Mouse (Mus musculus): ENCODE results near the gene Limk1.

The Limk1 gene

DNA sequence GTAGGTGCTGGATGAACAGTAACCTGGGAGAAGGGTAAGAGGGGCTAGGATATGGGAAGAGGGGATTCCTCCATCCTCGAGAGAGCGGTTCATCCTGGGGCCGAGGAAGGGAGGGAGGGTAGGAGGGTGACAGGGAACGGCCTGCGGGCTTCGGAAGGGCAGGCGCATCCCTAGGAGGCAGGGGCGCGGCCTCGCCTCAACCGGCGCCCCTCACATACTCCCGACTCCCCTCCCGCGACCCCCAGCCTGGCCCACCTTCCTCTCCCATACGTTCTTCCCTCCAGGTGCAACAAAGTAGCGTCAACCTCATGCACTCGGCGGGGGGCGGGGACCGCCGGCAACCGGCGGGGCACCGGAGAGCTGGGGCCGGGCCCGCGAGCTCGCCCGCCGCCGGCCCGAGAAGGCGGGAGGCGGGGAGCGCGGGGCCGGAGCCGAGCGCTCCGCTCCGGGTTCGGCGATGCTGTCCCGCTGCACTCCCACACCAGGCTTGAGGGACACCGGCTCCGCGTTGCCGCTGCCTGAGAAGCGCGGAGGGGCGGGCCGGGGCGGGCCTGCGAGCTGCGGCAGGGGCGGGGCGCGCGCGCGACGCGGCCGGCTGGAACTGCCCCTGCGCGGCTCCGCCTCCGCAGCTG, at the start of gene Limk1:
TSS of gene Limk1 (minus strand) at position 513 of the 632 bp plus-strand sequence.
- in situ Hi-C loops (cut with MboI, MseI), result loop anchor here (5.0 to 10.0 kb wide), 2 partner anchors 53 to 494 kb away; partner anchors contain the start of gene Eif4h

- in situ Hi-C loops (cut with MboI, MseI), result no loop called here
These were observed 46.5 kb upstream of the Limk1 start for GRCm38 (mm10) chr5:134734920-134735319.

- in situ Hi-C loops (cut with MboI, MseI), result no loop called here
These were observed 45.7 kb upstream of the Limk1 start for GRCm38 (mm10) chr5:134734072-134734471.

- in situ Hi-C loops (cut with MboI, MseI), result no loop called here
These were observed 44.8 kb upstream of the Limk1 start for GRCm38 (mm10) chr5:134733241-134733640.

DNA sequence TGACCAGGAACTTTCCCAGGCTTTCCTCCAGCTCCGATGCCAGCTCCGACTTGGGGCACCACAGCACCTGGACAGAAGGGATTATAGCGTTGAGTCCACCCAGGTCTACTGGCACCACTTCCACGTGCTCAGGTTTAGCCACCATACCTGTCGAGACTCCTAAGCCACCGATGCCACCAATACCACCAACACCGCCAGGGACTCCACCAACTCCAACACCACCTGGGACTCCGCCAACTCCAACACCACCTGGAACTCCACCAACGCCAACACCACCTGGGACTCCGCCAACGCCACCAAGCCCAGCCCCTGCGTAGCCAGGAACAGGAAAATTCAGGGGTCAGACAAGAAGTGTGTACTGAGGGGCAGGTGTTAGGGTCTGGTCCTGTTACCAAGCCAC, 40.7 kb upstream of the Limk1 start:
- in situ Hi-C loops (cut with MboI, MseI), result no loop called here

DNA sequence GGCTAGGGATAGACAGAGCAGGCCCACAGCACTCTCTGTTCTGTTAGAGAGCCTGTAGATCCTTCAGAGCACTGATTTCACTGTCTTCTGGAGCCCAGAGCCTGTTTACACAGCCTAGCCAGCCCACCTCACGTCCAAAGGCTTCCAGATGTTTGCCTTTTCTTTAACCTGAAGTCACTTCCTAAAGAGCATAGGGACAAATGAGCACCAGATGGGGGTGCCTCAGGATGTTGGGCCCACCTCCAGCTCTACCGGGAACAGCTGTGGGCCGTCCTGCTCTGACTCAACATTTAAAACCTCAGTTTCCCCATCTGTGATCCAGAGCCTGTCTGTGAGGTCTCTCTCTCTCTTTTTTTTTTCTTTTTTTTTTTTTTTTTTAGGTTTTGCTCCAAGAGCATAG, 40.1 kb upstream of the Limk1 start:
- in situ Hi-C loops (cut with MboI, MseI), result no loop called here

DNA sequence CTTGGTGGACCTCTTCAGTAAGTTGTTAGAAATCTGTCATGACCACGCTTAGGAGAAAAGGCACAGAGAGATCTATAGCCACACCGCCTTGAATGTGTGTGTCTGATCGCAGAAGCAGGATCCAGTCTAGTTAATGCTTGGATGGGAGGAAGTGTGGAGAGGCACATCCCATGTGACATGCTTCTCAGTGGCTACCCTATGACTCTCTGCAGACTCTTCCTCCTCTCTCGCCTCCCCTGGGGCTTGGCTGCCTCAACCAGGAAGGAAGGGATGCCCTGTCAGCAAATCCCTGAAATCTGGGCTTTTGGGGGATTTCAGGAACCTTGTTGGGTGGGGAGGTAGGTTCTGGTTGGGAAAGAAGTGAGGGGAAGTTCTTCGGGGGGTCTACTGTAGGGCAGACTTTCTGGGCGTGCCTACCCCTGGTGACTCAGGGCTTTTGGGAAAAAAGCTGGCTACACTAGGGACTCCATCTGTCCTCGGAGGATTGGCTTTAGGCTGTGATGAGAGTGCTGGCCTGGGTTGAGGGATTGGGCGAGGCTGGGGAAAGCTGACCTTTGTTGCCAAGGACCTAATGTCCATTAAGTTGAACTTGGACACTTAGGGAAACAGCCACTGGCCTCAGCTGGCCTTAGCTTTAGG, 38.7 kb upstream of the Limk1 start:
- in situ Hi-C loops (cut with MboI, MseI), result no loop called here

GRCm38 (mm10) chr5:134725299-134725698, 36.9 kb upstream of the Limk1 start:
- in situ Hi-C loops (cut with MboI, MseI), result no loop called here

DNA sequence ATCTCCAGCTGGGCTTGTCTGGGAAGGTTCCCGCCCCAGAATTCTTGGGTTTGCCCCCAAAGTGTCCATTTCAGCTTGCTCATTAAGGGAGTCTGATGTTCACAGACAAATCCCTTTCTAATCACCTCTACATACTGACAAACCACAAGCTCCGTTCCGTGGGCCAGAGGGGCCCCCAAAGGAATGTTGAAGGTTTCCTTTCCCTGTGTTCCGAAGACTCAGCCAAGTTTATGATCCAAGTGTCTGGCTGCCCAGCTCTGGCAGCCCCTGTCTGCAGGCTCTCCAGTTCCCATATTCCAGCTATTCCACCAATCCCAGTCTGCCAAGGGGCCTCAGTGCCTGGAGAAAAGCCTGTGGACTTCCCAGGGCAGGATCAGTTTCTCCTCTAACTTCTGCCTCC, 31.7 kb upstream of the Limk1 start:
- in situ Hi-C loops (cut with MboI, MseI), result no loop called here

DNA sequence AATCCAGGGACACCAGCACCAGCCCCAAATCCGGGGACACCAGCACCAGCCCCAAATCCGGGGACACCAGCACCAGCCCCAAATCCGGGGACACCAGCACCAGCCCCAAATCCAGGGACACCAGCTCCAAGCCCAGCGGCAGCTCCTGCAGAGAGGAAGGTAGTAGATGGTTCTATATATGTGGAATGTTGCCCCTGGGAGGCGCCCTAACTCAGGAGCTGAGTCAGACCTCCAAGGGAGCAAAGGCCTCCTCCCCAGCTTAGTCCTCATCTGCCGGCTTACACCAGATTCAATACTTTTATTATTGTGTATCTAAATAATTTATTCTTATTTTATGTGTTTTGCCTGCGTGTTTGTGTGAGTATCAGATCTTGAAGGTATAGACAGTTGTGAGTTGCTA, 22.7 kb upstream of the Limk1 start:
- in situ Hi-C loops (cut with MboI, MseI), result no loop called here

DNA sequence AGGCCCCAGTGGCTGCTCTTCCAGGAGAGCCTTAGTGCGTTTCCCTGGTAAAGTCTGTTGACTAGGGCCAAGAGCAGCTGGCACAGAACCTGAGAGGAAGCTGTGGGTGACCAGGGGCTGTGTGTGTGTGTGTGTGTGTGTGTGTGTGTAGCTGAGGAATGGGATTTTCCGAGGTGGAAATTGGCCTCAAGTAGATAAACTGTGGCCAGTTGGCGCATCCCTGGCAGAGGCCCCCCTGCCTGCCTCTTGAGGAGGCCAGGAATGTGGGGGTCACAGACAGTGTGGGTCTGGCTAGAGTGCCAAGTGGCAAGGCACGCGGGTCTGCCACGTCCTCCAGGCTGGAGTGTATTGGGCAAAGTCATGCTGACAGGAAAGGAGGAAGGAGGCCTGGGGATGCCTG, 20.9 kb upstream of the Limk1 start:
- in situ Hi-C loops (cut with MboI, MseI), result no loop called here

GRCm38 (mm10) chr5:134704157-134704556, 15.8 kb upstream of the Limk1 start:
- in situ Hi-C loops (cut with MboI, MseI), result loop anchor here (5.0 kb wide), 1 partner anchor 47 kb away; no protein-coding TSS in a partner anchor

- in situ Hi-C loops (cut with MboI, MseI), result no loop called here
These were observed 7.1 kb upstream of the Limk1 start for GRCm38 (mm10) chr5:134695539-134695938.

DNA sequence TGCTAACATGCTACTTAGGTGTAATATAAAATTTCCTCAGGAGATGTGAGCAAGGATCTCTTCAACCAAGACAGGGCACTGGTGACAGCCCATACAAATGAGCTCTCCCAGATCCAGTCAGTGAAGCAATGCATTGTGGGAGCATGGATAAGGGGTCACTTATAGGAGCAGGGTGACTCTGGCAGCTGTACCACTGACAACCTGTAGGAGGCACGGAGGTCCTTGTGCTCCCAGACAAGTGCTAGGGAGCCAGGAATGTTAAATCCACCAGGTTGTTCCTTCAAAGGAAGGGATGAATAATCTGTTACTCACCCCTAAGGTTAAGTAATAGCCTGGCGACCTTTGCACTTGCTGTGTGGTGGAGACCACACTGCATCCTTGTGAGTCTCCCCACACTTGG, 6.7 kb upstream of the Limk1 start:
- in situ Hi-C loops (cut with MboI, MseI), result no loop called here

GRCm38 (mm10) chr5:134692704-134693103, 4.3 kb upstream of the Limk1 start:
- in situ Hi-C loops (cut with MboI, MseI), result no loop called here

DNA sequence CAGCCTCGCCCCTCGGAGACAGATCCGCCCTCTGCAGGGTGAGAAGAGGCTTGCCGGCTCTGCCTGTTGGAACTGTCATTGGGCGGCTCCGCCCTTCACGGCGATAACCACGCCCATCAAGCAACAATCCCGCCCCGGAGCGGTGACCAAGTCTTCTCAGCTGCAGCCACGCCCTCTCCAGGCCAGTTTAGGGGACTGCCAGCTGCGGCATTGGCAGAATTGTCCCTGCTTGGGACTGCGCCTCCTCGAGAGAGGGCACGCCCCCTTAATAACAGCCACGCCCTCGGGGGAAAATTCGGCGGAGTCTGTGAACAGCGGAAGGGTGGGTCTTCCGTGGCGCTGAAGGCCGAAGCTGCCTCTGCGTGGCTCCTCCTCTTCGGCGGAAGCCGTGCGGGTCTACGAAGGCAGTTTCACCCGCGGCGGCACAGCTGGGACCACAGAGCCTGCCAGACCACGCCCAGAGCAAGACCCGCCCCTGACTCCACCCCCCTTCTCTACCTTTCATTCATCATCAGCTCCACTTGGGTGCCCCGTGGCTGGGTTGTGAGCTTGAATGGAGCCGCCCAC, 403 bp upstream of the Limk1 start:
- in situ Hi-C loops (cut with MboI, MseI), result loop anchor here (5.0 to 10.0 kb wide), 2 partner anchors 54 to 494 kb away; partner anchors contain the start of gene Eif4h

DNA sequence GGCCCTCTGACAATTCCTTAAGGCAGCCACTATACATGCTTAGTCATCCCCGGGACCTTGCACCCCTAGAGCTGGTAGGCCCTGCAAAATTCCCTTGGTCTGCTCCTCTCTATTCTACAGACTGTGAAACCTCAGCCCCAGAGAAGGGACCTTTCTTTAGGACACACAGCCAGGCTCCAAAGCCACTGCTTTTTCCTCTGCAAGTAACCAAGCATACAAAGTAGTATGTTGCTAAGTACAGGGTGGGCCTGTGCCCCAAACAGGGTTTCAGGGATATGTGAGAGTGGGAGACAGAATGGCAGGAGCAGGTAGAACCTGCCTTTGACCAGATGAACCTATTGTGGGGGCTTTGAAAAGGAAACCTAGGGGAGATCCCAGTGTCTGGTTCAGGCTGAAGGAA, 1.2 kb downstream of the Limk1 start:
- in situ Hi-C loops (cut with MboI, MseI), result loop anchor here (5.0 to 10.0 kb wide), 2 partner anchors 52 to 495 kb away; partner anchors contain the start of gene Eif4h

- in situ Hi-C loops (cut with MboI, MseI), result loop anchor here (5.0 to 10.0 kb wide), 2 partner anchors 52 to 496 kb away; partner anchors contain the start of gene Eif4h
These were observed 1.9 kb downstream of the Limk1 start for GRCm38 (mm10) chr5:134686541-134686940.

DNA sequence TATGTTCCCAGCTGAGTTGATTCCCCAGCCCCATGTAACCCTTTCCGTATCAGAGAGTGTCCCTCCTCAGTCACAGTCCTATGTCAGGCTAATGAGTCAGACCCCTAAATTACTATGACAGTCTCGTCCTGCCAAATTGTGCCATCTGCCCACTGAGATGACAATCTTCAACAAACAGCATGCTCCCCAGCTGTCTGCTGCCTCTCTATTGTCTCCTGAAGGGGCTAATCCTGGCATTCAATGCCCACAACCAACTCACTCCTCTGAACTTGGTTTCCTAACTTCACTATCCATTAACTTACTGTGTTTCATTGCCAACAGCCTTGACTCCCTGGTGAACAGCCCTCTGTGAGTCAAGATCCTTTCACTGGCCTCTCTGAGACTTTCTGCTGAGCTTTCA, 4.0 kb downstream of the Limk1 start:
- in situ Hi-C loops (cut with MboI, MseI), result loop anchor here (10.0 kb wide), 1 partner anchor 50 kb away; the partner anchor contains the start of gene Eif4h

DNA sequence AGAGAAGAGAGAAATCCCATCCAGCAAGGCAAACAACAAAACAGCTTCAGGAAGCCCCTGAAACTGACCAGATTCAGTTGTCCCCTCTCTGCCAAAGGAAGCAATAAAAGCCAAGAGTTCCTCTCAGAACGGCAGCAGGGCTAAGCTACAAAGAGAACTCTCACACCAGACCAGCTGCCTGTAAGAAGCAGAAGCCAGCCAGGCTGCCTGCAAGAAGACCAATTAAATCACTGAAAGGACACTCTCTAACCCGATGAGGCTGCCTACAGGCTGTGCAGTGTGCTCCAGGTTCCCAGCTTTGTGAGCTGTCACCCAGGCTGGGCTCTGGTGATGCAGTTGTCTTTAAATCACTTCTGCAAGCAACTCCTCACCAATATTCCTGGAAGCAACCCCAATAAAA, 4.6 kb downstream of the Limk1 start:
- in situ Hi-C loops (cut with MboI, MseI), result loop anchor here (10.0 kb wide), 1 partner anchor 49 kb away; the partner anchor contains the start of gene Eif4h

GRCm38 (mm10) chr5:134680238-134680637, 8.2 kb downstream of the Limk1 start:
- in situ Hi-C loops (cut with MboI, MseI), result loop anchor here (10.0 kb wide), 1 partner anchor 45 kb away; the partner anchor contains the start of gene Eif4h

- in situ Hi-C loops (cut with MboI, MseI), result no loop called here
These were observed 9.4 kb downstream of the Limk1 start for GRCm38 (mm10) chr5:134678827-134679546.

Measured in T-helper 2 cell (primary cell).